Mouse (Mus musculus) testis, postnatal 14 days (tissue): ENCODE measurements around the gene Fam168b.

Experiments used
- DNase-seq: peaks from one replicate; pipeline ENCODE4 v3.0.0; 2021; ENCODE audit warnings: low spot score

Gene Fam168b

GRCm38 (mm10) chr1:34812407-34813247, 30.2 kb downstream of the Fam168b start:
- DNase-seq: no peak

DNA sequence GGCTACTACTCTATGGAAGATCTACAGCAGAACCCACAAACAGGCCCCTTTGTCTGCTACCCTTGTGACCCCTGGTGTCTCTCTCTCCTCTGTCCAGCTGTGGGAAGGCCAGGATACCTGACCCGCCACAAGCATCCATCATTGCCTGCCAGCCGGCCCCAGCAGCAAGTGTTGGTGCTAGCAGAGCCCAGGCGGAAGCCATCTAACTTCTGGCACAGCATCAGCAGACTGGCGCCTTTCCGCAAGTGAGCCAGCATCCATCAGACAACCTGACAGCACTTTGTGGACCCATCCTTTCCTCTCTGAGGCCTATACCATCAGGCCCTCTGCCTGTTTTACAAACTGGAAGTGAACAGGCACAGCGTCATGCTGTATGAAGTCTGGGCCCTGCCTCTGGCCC, 31.3 kb downstream of the Fam168b start:
- DNase-seq: no peak

GRCm38 (mm10) chr1:34811035-34811434, 31.8 kb downstream of the Fam168b start:
- DNase-seq: no peak

GRCm38 (mm10) chr1:34810293-34810692, 32.6 kb downstream of the Fam168b start:
- DNase-seq: no peak

GRCm38 (mm10) chr1:34808445-34808844, 34.4 kb downstream of the Fam168b start:
- DNase-seq: no peak

GRCm38 (mm10) chr1:34805931-34806520, 36.8 kb downstream of the Fam168b start:
- peak; percentile 31 for DNase-seq

DNA sequence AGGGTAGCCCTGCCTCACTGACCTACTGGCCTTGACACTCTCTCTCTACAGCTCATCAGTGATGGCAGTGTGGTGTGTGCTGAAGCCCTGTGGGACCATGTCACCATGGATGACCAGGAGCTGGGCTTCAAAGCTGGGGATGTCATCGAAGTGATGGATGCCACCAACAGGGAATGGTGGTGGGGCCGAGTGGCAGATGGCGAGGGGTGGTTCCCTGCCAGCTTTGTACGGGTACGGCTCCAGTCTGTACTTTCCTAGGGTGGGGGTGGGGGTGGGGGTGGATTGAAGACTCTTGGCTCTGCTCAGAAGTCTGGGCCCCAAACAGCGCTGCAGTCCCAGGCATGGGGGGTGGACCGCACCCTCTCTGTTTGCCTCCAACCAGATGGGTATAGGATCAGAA, 38.0 kb downstream of the Fam168b start:
- no peak for DNase-seq

DNA sequence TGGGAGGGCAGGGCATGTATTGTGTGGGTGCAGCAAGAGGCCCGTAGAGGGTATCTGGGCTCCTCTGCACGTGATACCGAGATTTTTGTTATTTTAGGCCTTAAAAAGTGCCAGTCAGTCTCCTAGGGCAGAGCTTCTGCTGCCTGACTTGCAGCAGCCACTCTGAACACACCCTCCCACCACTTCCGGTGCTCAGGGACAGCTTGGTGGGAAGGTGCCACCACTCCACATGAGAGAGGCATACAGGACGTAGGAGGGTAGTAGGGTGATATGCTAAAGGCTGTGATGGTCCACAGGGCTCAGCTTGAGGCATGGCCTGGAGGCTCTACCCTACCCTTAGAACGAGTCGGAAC, 40.6 kb downstream of the Fam168b start:
- no peak for DNase-seq

GRCm38 (mm10) chr1:34801616-34802289, 41.1 kb downstream of the Fam168b start:
- peak; percentile 62 for DNase-seq

DNA sequence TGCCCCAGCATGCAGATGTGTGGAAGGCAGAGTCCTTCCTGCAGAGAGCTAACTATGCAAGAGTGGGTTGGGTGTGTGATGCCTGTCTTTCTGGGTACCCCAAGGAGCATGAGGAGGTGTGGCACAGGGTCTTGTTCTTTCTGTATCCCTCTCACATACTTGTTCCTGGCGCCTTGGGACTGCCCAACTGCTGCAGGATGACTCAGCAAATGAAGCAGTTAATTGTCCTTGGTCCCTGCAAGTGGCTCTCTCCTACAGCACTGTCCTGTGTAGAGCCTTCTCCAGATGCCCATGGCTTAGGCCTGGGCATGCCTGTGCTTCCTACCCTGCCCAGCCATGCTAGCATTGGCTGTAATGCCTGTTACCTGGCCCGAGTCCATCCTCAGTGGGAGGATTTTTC, 43.7 kb downstream of the Fam168b start:
- no peak for DNase-seq

DNA sequence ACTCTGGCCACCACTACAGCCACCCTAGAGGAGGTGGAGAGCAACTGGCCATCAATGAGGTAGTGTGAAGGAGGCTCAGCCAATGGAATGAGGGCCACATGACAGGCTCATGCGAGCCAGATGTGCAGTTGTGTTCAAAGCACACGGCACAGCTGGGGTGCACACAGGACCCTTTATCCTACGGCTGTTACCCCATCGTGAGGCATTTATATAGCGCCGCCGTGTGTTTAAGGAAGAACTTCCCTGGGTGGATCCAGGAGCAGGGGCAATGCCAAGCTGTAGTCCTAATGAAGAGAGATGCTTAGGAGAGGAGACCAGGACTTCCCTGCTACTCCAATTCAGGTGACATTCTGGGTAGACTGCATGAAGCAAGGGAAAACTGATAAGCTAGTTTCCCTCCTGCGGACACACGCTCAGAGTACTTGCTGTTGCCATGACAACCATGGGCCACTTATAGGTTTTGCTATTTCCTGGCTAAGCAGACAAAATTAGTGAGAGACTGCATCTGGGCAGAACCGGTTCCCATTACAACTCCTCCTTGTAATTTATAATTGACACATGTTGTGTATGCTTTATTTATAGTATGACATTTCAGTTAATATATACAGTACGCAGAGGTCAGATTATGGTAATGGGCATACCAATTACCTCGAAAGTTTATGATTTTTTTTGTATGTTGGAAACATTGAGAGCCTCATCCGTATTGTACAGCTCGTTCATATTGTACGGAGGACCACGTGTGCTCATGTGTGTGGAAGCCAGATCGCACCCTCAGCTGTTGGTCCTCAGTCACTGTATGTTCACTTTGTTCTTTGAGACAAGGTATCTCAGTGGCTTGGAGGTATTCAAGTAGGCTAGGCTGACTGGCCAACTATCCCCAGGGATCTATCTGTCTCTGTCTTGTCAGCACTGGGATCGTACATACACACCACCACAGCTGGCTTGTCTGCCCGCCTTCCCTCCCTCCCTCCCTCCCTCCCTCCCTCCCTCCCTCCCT, 49.3 kb downstream of the Fam168b start:
- DNase-seq: no peak

GRCm38 (mm10) chr1:34783538-34784161, 59.2 kb downstream of the Fam168b start:
- no peak for DNase-seq

DNA sequence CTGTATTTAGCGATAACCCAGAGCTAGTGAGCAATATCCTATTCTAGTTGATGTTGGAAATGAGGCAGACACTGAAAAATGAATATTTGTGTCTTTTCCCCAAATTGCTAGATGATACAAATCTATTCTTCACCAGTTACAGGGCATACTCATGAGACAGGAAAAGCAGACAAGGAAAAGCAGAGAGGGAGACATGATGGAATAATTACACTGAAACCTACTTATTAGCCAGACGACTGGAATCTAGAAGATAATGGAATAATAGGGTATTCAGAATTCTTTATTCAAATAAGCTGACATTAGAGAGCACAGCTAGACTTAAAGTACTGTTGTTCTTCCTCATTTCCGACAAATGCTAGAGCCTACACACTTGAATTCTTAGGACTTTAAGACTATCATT, 67.0 kb downstream of the Fam168b start:
- DNase-seq: no peak

DNA sequence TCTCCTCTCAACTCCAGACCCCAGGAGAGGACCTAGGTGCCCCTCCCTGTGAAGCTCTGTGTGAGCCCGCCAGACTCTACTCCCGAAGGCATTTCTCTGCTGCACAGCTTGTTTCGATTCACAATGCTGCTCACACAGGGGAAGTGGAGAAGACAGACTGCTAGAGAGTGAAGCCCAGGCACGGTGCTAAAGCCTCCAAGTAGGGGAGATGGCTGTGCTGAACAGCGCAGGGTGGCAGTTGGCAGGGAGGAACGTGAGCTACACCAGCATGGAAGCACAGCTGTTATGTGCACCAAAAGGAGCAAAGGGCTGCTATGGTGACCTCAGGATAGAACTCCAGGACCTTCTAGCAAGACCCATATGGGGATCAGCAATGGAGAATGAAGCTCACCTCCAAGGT, 74.0 kb downstream of the Fam168b start:
- DNase-seq: no peak

- peak; percentile 73 for DNase-seq
These were observed 75.0 kb downstream of the Fam168b start for GRCm38 (mm10) chr1:34767851-34768250.

GRCm38 (mm10) chr1:34766899-34767298, 76.0 kb downstream of the Fam168b start:
- no peak for DNase-seq
